Mouse (Mus musculus) bone marrow macrophage, adult 2 months (primary cell): ENCODE measurements around the gene Impg2. TPM values are rescaled to one million over a fixed set of nuclear protein-coding genes. Genes with fewer than 3 reads are reported as not detected.

Experiments
- H3K27ac ChIP-seq: 2 replicates; pipeline ENCODE4 v1.5.1; 2012; ENCODE audit warnings: low read depth, low read length; ENCODE audit not compliant: insufficient read depth
- H3K4me1 ChIP-seq: 2 replicates; pipeline ENCODE4 v1.6.1; 2012; ENCODE audit warnings: low read length; ENCODE audit not compliant: control insufficient read depth, insufficient read depth
- H3K4me3 ChIP-seq: 2 replicates; pipeline ENCODE4 v1.5.1; 2012; ENCODE audit warnings: mild to moderate bottlenecking, low read length, moderate library complexity; ENCODE audit not compliant: insufficient read depth
- CTCF ChIP-seq: IDR thresholded peaks from 2 replicates; pipeline ENCODE4 v1.5.1; 2012; ENCODE audit warnings: low read depth, mild to moderate bottlenecking, low read length, moderate library complexity
- POLR2A ChIP-seq: IDR thresholded peaks from 2 replicates; pipeline ENCODE4 v1.6.1; 2012; ENCODE audit warnings: mild to moderate bottlenecking, low read depth, low read length, borderline replicate concordance
- polyA plus RNA-seq: library from polyadenylated mRNA; stranded (reverse); fragments of >200 nt; gene quantifications from 2 replicates; pipeline ENCODE4 v1.2.4, GENCODE M21; 2012; ENCODE audit not compliant: missing spikeins, insufficient read depth, insufficient read length

The Impg2 gene
- polyA plus RNA-seq, 1 experiment = 0.67 TPM

DNA sequence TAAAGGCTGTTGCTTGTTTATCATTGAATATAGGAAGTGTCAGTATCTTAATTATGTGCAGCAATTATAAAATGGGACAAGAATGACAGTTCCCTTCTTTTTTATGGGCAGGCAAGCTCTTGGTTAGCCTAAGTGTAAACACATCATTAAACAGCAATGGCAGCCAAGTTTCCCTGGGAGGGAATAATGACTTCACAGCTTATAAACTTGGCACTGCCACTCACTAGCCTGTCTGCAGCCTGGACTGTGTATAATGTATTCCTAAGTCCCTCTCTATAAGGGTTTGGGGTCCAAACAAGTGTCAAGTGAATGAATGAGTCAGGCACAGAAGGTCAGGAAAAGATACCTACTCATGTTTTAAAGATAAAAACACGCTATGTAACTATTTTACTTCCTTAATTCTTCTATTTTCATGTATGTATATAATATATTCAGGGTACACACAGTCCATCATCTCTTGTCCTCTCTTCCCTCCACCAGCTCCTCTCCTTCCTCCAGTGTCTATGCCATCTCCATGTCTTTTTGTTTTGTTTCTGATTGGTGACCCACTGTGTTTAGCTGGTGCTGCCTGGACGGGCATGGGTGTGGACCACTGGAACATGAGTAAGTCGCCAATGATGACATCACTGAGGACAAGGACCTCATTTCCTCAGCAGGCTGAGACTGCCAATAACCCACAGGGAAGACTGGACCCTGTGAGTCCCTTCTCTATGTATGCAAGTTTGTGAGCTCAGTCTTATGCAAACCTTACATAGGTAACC lies 92.0 kb downstream of the Impg2 start:
- H3K4me3 ChIP-seq = no peak overlapping the region
- TF ChIP-seq CTCF (no peak), POLR2A (no peak)
- H3K27ac ChIP-seq = no peak overlapping the region
- H3K4me1 ChIP-seq = no peaks in the 10 kb centered on the region

DNA sequence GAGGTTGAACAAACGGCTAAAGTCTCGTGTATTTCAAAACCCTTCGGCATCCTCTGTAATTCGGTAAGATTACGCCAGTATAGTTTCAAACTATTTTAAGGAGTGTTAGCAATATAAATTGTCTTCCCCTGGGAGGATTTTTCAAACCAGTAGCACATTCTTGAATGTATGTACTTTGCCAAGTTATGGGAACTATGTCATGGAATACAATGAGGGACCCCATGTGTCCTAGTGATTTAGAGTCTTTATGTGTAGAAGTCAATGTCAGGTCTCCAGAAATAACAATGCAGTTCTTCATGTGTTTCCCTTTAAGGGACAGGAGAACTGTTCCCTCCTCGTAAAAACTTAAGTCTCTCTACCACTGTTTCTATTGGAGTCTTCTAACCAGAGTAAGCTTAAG lies 94.1 kb downstream of the Impg2 start:
- H3K27ac ChIP-seq = no peak overlapping the region
- TF ChIP-seq POLR2A (no peak), CTCF (no peak)
- no peaks in the 10 kb centered on the region for H3K4me1 ChIP-seq
- H3K4me3 ChIP-seq = no peak overlapping the region

DNA sequence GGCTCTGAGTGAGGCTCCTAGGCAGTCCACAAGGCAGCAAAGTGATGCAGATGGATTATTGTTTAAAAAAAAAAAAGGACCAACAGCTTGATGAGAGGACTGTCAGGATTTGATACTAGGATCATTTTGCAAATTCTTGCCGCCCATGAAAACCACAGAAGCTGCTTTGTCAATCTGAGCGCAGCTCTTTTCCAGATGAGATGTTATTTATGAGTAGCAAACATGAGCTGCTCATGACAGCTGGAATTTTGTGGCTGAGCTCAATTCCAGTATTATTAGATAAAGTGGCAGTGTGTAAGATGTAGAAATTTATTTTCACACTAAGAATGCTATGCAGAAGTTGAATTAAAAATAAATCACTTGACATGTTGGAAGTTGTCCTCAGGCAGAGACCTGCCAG lies 94.7 kb downstream of the Impg2 start:
- Histone ChIP-seq H3K4me1 (no peaks in the 10 kb centered on the region), H3K4me3 (no peak overlapping the region), H3K27ac (no peak overlapping the region)
- TF ChIP-seq POLR2A (no peak), CTCF (no peak)

DNA sequence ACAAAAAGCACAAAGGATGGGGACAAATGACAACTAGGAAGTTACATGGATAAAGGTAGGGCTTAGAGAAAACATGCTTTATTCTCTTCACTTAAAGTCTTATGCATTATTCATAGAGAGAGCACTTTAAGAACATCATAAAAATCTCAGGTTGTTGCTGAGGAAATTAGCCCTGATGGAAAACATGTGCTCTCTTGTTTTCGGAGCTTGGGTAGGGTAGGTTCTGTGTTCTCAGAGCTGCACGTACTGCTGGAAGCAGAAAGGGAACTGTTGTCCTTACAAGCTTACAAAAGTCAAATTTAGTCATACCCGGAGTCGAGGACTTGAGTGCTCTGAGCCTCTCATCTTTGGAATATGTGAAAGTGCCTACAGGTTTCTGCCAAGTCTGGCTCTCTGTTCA lies 98.9 kb downstream of the Impg2 start:
- no peaks in the 10 kb centered on the region for H3K4me1 ChIP-seq
- no peak overlapping the region for H3K4me3 ChIP-seq

DNA sequence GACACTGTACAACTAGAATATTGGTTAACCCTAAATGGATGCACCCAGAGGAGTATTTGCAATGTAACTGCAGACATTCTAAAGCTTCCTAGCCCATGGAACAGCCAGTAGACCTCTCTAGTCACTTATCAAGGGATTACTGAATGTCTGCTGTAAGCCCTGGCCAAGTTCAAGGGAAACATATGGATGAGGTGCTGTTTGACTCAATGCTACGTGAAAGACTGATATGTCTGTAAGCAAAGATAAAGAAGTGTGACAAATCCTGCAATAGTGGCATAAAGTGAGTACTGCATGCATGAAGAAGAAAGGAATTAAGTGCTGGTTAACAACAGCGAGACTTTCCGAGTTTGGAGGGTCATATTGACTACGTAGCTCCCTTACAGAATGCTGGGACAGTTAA lies 100.1 kb downstream of the Impg2 start:
- no peak for TF ChIP-seq POLR2A
- no peak for TF ChIP-seq CTCF
- no peak overlapping the region for H3K27ac ChIP-seq

More for the DNA sequence above, 98.9 kb downstream of the Impg2 start:
- TF ChIP-seq POLR2A (no peak), CTCF (no peak)
- no peak overlapping the region for H3K27ac ChIP-seq

DNA sequence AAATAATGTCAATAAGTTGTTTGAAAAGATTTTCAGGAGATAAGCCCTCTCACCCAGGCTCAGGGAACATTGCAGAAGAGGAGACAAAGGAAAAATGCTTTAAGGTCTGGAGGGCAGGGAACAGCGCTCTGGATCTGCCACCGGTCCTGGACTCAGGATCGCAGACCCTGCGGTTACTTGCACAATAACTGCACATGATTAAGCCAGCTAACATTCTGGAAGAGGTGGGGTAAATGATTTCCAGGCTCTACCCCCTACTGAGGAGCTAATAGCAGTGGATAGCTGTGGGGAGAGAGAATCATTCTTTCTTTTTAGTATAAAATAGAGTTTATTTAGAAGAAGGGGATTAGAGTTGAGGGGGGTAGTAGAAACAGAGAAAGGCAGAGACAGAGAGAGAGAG lies 103.5 kb downstream of the Impg2 start:
- no peaks in the 10 kb centered on the region for H3K4me1 ChIP-seq
- H3K27ac ChIP-seq = no peak overlapping the region
- TF ChIP-seq POLR2A (no peak), CTCF (no peak)
- no peak overlapping the region for H3K4me3 ChIP-seq

More for the DNA sequence above, 100.1 kb downstream of the Impg2 start:
- H3K4me3 ChIP-seq = no peak overlapping the region
- no peaks in the 10 kb centered on the region for H3K4me1 ChIP-seq

DNA sequence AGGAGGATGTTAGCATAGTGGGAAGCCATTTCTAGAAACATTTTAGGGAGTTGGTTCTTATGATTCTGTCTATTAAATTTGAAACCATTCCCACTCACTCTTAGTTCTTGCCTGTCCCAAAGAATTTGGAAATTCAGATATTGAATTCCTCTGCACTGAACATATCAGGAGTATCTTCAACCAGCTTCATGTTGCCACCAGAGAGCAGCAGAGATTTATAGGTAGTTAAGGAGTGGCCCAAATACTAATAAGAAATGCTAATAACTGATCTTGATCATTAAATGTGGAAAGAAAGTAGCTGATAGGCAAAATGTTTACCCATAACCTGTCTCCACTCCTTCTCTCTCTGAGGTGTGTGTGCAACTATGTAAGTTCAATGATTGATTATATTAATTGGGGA lies 107.2 kb downstream of the Impg2 start:
- H3K4me3 ChIP-seq = no peak overlapping the region
- H3K4me1 ChIP-seq = no peaks in the 10 kb centered on the region
- H3K27ac ChIP-seq = no peak overlapping the region
- no peak for TF ChIP-seq CTCF
- no peak for TF ChIP-seq POLR2A

Other genes starting within 250 kb of the Impg2 start
- gene Rpl24, start 238.0 kb upstream of the Impg2 start, polyA plus RNA-seq = 1,052 and 1,077 TPM in 2 replicates
- 13.4 and 13.9 TPM in 2 replicates for gene Zbtb11, start 230.4 kb upstream of the Impg2 start, polyA plus RNA-seq
- gene Pcnp, start 174.6 kb upstream of the Impg2 start, polyA plus RNA-seq = 116 and 125 TPM in 2 replicates
- gene Trmt10c, start 166.5 kb upstream of the Impg2 start, polyA plus RNA-seq = 10.3 and 10.6 TPM in 2 replicates
- 23.1 and 24.4 TPM in 2 replicates for gene Senp7, start 156.0 kb upstream of the Impg2 start, polyA plus RNA-seq